Mouse (Mus musculus): Measurements from ENCODE around the gene Xylb.

Gene Xylb

GRCm38 (mm10) chr9:119357331-119358057 is at the start of gene Xylb:
Gene Xylb, plus strand, starts transcription at chr9:119357381.
- DNase-seq, result peak; percentile 96

DNA sequence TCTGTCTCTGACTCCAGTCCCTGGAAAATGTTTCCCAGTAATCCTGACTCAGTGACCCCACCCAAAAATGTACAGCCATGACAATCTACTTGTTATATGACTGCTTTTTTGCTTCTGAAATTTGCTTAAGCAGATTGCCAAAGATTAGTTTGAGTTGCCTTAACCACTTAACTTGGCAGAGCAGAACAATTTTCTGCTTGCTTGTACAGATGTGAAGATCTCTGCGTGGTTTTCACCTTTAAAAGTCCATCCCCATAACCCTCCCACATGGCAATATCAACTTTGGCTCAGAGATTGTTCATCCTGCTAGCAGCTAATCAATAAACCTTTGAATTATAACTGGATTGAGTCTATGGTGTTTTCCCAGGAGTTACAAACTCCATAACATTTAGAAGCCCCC is 48.1 kb upstream of the Xylb start:
- DNase-seq, result no peak

DNA sequence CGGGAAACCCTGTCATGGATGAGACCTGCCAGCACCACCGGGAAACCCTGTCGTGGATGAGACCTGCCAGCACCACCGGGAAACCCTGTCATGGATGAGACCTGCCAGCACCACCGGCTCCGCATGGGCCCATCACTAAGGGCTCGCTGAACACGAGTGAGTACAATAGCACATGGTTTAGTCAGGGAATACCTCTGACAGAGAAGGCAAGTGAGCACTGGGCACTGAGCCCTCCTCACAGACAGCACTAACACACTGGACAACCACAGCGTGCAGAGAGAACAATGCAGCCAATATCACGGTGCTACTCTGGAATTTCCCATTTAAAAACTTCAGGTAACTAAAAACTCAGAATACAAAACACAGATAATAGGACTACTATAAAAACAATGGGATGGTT is 44.1 kb upstream of the Xylb start:
- no peak for DNase-seq

DNA sequence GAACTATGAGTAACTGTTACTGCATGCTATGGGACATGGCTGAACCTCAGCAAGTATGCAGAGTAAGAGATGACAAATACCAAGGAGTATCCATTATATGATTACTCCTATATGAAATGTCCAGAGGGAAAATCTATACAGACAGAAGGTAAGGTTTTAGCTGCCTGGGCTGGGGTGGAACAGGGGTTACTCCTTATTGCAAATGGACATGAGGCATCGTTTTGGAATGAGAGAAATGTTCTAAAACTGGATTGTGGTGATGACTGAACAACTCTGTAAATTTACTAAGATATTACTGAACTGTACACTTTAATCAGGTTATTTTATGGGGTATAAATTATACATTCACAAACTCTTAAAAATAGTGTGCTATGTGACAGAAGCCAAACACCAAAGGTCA is 38.3 kb upstream of the Xylb start:
- DNase-seq, result no peak

- DNase-seq, result no peak
These were observed 36.7 kb upstream of the Xylb start for GRCm38 (mm10) chr9:119320446-119320845.

DNA sequence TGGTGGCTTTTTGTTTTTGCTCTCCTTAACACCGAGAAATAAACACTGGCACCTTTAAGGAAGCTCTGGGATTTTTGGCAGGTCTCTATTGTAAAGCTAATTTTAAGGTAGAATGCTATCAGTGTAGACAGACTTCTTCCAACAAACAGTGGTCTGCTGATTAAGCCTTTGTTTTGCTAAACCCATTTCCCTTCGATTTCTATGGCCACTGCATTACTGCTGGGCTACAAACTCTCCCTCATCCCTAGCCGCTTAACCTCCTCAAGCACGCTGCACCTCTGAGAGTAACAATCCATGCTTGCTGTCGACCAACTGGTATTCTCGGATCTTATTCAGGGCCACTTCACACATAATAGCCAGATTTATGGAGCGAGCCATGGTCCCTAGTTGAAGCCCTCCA is 36.2 kb upstream of the Xylb start:
- no peak for DNase-seq

DNA sequence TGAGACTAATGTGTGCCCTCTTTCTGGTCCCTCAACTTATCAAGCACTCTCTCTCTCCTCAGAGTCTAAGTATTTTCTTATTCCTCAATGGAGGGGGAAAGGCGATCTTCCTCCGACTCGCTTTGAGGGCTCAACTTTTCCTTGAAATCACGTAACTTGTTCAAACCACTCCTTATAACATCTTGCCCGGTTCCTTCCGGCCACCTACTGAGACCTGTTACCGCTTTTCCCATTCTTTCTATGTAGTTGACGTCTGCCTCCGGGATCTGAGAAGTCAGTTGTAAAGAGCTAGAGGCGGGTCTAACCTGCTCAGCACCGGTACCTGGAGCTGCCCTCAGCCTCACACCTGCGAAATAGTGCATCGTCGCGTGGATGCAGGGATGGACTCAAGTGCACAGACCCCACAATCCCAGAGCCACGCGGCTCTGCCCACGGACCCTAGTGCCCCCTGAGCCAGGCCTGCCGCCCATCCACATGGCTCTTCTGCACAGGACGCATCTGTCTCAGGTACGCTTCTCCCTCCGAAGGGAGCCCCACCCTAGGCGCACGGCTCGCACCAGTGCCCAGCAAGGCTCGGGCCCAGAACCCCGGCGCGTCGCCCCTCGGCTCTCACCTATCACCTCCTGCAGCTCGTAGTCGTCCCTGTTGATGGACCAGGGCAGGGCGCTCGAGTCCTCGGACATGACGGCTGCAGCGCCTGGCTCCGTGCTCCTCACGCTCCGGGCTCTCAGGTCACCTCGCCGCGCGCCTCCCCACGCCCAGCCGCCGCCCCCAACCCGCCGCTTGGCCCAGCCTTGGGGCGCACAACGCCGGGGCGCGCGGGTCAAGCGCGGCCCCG is 35.6 kb upstream of the Xylb start:
- DNase-seq, result no peak

- DNase-seq, result peak; percentile 99
These were observed 34.6 kb upstream of the Xylb start, which contains the start of gene Oxsr1 for GRCm38 (mm10) chr9:119322289-119323259. Gene Oxsr1, minus strand, starts transcription at chr9:119322427.

DNA sequence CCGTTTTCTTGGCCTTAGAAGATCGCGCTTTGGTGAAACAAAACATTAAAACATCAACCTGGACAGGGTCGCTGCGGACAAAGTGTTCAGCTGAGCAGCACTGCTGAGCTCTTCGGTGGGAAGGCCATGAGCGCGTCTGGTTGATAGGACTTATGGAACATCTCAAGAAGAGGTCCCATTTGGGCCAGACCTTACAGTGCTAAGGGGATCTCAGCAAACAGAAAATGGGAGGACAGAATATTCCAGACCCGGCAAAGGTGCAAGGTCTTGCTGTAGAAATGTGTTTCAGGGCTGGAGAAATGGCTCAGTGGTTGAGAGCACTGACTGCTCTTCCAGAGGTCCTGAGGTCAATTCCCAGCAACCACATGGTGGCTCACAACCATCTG is 33.9 kb upstream of the Xylb start:
- DNase-seq, result no peak

- no peak for DNase-seq
These were observed 33.1 kb upstream of the Xylb start for GRCm38 (mm10) chr9:119324130-119324529.

DNA sequence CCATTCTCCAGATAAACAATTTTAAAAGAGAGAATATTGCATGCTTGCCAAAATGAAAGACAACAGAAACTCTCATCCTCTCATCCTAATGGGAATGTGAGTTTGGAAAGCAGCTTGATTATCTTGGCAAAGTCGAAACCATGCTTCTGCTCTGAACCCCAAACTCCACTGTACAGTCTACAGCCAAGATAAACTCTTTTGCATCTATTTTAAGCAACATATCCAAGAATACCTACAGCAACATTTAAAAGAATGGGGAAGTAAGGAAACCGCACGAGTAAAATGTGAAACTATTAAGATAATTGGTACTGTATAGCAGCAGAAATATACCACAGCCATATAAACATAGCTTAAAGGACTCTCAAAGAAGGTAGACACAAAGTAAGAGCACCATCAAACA is 28.7 kb upstream of the Xylb start:
- no peak for DNase-seq

DNA sequence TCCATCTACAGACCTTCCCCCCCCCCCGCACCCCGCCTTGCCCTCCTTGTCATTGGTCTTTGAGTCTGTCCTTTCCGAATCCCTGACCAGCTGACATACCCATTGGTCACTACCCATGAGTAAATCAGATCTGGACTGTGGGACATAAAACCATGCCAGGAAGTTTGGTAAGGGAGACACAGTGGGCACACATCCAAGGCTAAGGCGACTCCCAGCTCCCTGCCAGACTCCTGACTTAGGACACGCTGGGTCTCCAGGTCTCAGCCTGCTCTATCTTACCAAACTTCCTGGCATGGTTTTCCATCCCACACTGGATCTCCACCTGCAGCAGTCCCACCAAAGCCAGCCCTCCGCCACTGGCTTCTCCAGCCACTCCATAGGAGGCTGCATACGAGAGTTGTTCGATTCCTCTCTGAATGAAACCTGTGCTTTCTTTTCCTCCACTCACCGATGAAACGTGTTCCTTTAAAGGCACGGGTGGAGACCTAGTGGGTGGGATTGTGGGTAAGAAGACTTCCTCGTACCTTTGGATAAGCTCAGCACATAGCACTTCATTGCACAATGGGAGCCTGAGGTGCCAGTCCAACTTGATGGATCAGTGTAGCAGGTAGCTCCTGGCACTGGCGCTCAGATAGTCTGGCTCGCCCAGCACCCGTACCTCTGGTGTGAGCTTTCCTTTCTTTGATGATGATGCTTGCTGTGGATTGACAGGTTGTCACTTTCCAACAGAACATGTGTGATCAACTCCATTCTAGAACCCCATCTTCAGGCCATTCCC is 26.8 kb upstream of the Xylb start:
- DNase-seq, result no peak

GRCm38 (mm10) chr9:119334324-119334723 is 22.9 kb upstream of the Xylb start:
- DNase-seq, result peak; percentile 80

DNA sequence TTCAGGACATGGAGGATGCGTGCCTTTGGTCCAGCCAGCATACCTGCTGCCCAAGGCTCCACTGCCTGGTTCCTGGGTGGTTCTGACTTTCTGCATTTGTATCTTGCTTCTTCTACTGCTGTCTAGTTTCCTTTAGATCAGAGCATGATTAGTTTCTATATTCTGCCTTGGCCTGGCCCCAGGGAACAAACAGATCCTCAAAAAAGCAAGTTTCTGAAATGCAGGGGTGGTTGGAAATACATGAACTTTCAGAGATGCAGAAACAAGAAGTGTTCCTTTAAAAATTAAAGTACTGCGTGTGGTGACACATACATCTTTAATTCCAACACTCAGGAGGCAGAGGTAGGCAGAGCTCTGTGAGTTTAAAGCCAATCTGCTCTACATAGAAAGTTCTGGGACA is 22.3 kb upstream of the Xylb start:
- no peak for DNase-seq

DNA sequence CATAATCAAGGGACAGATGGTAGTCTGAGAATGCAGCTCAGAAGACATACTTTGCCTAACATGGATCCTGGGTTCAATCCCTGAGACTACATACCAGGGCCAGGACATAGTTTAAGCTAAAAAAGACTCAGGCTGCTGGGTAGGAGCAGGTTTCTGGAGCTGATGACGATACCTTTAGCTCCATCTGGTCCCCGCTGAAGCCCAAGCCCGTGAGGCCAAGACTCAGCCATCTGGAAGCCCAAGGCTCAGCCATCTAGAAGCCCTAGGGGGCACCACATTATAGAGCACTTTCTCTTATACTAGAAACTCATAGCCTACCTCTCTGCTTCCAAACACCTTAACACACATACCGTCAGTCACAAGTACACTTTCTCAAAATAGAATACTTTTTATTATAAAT is 21.6 kb upstream of the Xylb start:
- no peak for DNase-seq

- no peak for DNase-seq
These were observed 19.3 kb upstream of the Xylb start for GRCm38 (mm10) chr9:119337842-119338241.

GRCm38 (mm10) chr9:119338350-119338749 is 18.8 kb upstream of the Xylb start:
- no peak for DNase-seq

GRCm38 (mm10) chr9:119339106-119339505 is 18.1 kb upstream of the Xylb start:
- DNase-seq, result no peak

GRCm38 (mm10) chr9:119339558-119340211 is 17.5 kb upstream of the Xylb start, which contains the start of gene Acaa1a:
Gene Acaa1a, plus strand, starts transcription at chr9:119339676.
- peak; percentile 91 for DNase-seq

DNA sequence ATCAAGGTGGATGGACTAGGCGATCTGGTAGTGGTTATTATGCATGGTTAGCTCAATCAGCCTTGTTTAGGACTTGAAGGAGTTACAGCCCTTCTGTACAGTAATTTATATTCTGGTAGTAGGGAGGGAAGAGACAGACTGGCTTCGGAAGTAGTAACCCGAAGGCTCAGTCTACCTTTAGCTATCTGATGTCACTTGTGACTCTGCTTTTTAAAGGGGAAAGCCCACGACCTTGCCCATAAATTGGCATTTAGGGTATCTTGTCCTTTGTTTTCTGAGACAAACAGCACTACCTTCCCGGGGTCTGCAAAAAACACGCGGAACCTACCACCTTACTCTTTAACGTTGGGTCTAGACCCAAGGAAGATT is 17.0 kb upstream of the Xylb start:
- no peak for DNase-seq

DNA sequence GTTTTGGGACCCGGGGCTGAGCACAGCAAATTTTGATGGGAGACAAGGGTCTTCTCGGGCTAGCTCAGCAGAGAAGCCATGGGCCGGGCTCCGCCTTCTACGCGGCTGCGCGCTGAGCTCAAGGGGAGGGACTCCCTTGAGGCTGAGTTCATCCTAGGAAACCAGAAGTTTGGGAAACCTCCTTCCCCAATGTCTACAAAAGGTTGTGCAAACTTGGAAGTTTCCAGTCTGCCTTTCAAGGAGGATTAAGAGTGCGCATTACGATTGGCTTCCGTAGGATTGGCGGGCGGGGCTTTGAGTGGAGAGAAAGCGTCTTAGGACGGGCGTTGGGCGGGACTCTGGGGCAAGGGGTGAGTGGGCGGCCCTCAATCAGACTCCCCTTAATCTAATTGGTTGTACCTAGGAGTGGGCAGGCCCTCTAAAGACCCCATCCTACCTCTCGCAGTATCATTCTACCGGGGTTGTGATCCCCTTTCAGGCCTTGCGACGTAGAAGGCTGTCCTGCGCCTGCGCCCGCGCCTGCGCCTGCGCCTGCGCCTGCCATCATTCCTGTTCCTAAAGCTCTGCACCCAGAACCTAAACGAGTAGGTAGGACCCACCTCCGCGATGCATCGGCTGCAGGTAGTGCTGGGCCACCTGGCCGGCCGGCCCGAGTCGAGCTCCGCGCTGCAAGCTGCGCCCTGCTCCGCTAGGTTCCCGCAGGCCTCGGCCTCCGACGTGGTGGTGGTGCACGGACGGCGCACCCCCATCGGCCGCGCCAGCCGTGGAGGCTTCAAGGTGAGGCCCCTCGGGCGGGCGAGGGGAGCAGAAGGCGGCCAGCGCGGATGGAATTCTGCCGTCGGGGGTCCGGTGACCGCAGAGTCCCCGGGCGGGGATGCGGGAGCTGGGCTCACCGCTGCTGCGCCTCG is 16.0 kb upstream of the Xylb start, which contains the start of gene Myd88:
TSS of gene Myd88 (minus strand) at position 503 of the 908 bp plus-strand sequence.
- peak; percentile 99 for DNase-seq
